Mouse (Mus musculus): Measurements from ENCODE around the gene Gm2310. TPM values are rescaled to one million over a fixed set of nuclear protein-coding genes. Genes with fewer than 3 reads are reported as not detected.

The Gm2310 gene
- not detected in 2 replicates for polyA plus RNA-seq (2012; rRNA removed)

DNA sequence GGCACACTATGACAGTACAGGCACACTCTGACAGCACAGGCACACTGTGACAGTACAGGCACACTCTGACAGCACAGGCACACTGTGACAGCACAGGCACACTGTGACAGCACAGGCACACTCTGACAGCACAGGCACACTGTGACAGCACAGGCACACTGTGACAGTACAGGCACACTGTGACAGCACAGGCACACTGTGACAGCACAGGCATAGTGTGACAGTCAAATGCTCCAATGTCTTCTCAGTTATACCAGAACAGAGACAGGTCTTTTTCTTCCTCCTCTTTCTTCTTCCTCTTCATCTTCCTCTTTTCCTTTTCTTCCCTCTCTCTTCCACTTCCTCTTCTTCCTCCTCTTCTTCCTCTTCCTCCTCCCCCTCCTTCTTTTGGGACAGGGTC lies at the start of gene Gm2310:
Gene Gm2310, minus strand, starts transcription at position 101 of the 400 bp plus-strand sequence.

Other genes with a start within 250 kb of the Gm2310 start
- gene Nipbl, start 75.5 kb downstream of the Gm2310 start, polyA plus RNA-seq (2012; rRNA removed), result 3.6 and 4.9 TPM in 2 replicates
- 20.8 and 22.2 TPM in 2 replicates for gene Slc1a3, start 190.8 kb upstream of the Gm2310 start, polyA plus RNA-seq (2012; rRNA removed)

Data from ovary, adult 2 months (tissue).